Mouse (Mus musculus) forebrain, embryonic 11.5 days (tissue): ENCODE measurements around the gene Tenm2. TPM values are rescaled to one million over a fixed set of nuclear protein-coding genes. Genes with fewer than 3 reads are reported as not detected.

Experiments used
- ATAC-seq: fragments of 200-750 bp; cut with Nextera tagmentation; replicated peaks from 2 replicates; pipeline ENCODE4 v1.8.0; 2017; ENCODE audit warnings: moderate TSS enrichment; ENCODE audit not compliant: low FRiP score
- DNase-seq: peaks from one replicate; pipeline ENCODE4 v3.0.0-alpha.2; 2017; ENCODE audit warnings: low spot score
- H3K27ac ChIP-seq: fragments of 300-500 bp; sonication (generic); 2 replicates; pipeline ENCODE4 v1.5.1; 2014; ENCODE audit warnings: low read depth, low read length
- H3K27me3 ChIP-seq: fragments of 300-500 bp; sonication (generic); 2 replicates; pipeline ENCODE4 v1.6.1; 2014; ENCODE audit warnings: mild to moderate bottlenecking, low read length, mixed read lengths; ENCODE audit not compliant: control insufficient read depth, insufficient read depth
- H3K36me3 ChIP-seq: fragments of 300-500 bp; sonication (generic); 2 replicates; pipeline ENCODE4 v1.6.1; 2014; ENCODE audit warnings: mild to moderate bottlenecking, low read length, moderate library complexity, mixed read lengths; ENCODE audit not compliant: control insufficient read depth, insufficient read depth
- H3K4me1 ChIP-seq: fragments of 300-500 bp; sonication (generic); replicated peaks from 2 replicates; pipeline ENCODE4 v1.6.1; 2014; ENCODE audit warnings: low read length, mixed read lengths; ENCODE audit not compliant: control insufficient read depth, insufficient read depth
- H3K4me2 ChIP-seq: fragments of 300-500 bp; sonication (generic); 2 replicates; pipeline ENCODE4 v1.6.1; 2014; ENCODE audit warnings: low read depth, mild to moderate bottlenecking, low read length, moderate library complexity, mixed read lengths; ENCODE audit not compliant: severe bottlenecking
- H3K4me3 ChIP-seq: fragments of 300-500 bp; sonication (generic); 2 replicates; pipeline ENCODE4 v1.5.1; 2014; ENCODE audit warnings: low read depth, low read length
- H3K9ac ChIP-seq: fragments of 300-500 bp; sonication (generic); 2 replicates; pipeline ENCODE4 v1.6.1; 2014; ENCODE audit warnings: low read length
- H3K9me3 ChIP-seq: fragments of 300-500 bp; sonication (generic); 2 replicates; pipeline ENCODE4 v1.6.1; 2016; ENCODE audit warnings: low read length, mixed read lengths; ENCODE audit not compliant: control insufficient read depth
- WGBS: fragments of 180-500 bp; shearing (Covaris S2); extraction: QIAGEN DNeasy Blood & Tissue Kit; methylation state at CpG from one replicate; pipeline ENCODE4 v1.1.7; 2014; 5-methylcytosine and 5-hydroxymethylcytosine counted together
- polyA plus RNA-seq: library from polyadenylated mRNA; unstranded; fragments of >200 nt; fragmentation: Nextera tagmentation; extraction: Ambion mirVana; gene quantifications from 2 replicates; pipeline ENCODE4 v1.2.1, GENCODE M21; 2014

Tenm2 gene
- polyA plus RNA-seq, 1 experiment from 2014 or later, result 3.8 TPM

- WGBS, result 85% methylated on average over 2 of the region's 2 CpGs
These were observed 92.3 kb downstream of the Tenm2 start for GRCm38 (mm10) chr11:37143478-37143877.

GRCm38 (mm10) chr11:37128893-37129292 lies 106.9 kb downstream of the Tenm2 start:
- no peak overlapping the region for H3K4me2 ChIP-seq
- H3K9me3 ChIP-seq, result no peaks in the 10 kb centered on the region
- no peak overlapping the region for H3K4me3 ChIP-seq
- no peaks in the 10 kb centered on the region for H3K27me3 ChIP-seq
- DNase-seq, result no peak
- no peaks in the 10 kb centered on the region for H3K36me3 ChIP-seq
- 60% methylated on average over 2 of the region's 2 CpGs for WGBS
- H3K4me1 ChIP-seq, result no peaks in the 10 kb centered on the region
- H3K9ac ChIP-seq, result no peak overlapping the region
- no peak for ATAC-seq
- no peak overlapping the region for H3K27ac ChIP-seq

More at GRCm38 (mm10) chr11:37143478-37143877, 92.3 kb downstream of the Tenm2 start:
- no peak overlapping the region for H3K4me2 ChIP-seq
- DNase-seq, result no peak
- H3K4me1 ChIP-seq, result no peaks in the 10 kb centered on the region
- no peak for ATAC-seq
- H3K9me3 ChIP-seq, result no peaks in the 10 kb centered on the region
- no peak overlapping the region for H3K4me3 ChIP-seq
- no peak overlapping the region for H3K9ac ChIP-seq
- H3K36me3 ChIP-seq, result no peaks in the 10 kb centered on the region
- no peak overlapping the region for H3K27ac ChIP-seq
- no peaks in the 10 kb centered on the region for H3K27me3 ChIP-seq

DNA sequence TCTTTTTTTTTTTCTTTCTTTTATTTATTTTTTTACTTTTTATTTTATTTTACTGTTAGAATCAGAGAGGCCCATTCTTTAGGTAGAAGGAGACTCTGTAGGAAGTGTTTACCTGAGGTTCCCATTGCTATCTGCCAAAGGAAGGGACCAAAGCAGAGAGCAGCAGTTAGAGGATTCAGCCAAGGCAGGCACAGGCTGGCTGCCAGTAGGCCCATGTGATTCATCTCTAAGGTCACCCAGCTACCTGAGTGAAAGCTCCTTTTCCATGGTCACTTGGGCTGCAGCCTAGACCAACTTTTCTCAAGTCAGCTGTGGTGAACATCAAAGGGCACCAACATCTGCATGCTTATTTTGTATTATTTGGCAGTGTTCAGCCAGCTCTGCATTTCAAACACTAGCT lies 117.7 kb downstream of the Tenm2 start:
- no peak overlapping the region for H3K4me3 ChIP-seq
- no peaks in the 10 kb centered on the region for H3K9me3 ChIP-seq
- no peaks in the 10 kb centered on the region for H3K36me3 ChIP-seq
- DNase-seq (no peak), ATAC-seq (no peak)
- no peak overlapping the region for H3K27ac ChIP-seq
- H3K9ac ChIP-seq, result no peak overlapping the region
- no peak overlapping the region for H3K4me2 ChIP-seq
- H3K4me1 ChIP-seq, result no peaks in the 10 kb centered on the region
- H3K27me3 ChIP-seq, result no peaks in the 10 kb centered on the region

DNA sequence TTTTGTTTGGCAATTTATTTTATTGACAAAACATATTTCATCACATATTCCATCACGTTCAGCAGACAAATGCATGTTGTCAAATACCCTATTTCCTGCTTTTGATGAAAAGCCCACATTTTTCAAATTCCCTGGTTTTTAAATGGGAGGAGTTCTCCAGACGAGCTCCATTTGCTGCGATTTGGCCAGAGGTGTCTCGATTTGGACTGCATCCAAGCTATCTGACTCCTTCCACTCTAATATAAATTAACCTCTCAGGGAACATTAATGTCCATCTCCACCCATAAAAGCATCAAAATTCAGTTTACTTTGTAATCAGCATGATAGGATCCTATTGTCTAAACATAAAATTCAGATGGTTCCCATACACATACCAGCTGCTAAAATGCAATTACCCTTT lies 120.6 kb downstream of the Tenm2 start:
- WGBS, result 76% methylated on average over 4 of the region's 4 CpGs
- H3K9me3 ChIP-seq, result no peaks in the 10 kb centered on the region
- H3K4me1 ChIP-seq, result no peaks in the 10 kb centered on the region
- no peaks in the 10 kb centered on the region for H3K27me3 ChIP-seq
- H3K4me2 ChIP-seq, result no peak overlapping the region
- no peak for ATAC-seq
- H3K27ac ChIP-seq, result no peak overlapping the region
- H3K36me3 ChIP-seq, result no peaks in the 10 kb centered on the region
- no peak overlapping the region for H3K9ac ChIP-seq
- no peak overlapping the region for H3K4me3 ChIP-seq
- DNase-seq, result no peak

DNA sequence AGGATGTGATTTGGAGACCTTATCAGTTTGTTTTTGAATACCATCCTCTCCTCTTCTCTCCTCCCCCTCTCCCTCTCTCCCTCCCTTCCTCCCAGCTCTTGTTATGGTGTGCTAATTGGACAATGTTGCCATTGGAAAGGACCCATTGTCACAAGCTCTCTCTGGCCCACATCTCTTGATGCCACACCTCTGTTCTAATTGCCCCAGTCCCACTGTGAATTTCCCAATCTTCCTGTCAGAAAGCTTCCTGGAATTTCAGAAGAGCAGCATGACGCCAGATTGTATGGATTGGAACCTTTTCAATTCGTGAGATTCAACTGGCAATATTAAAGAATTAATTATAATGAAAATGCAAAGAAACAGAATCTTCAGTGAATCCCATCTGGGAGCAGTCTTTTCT lies 128.7 kb downstream of the Tenm2 start:
- Histone ChIP-seq H3K27me3 (no peaks in the 10 kb centered on the region), H3K4me2 (no peak overlapping the region), H3K9ac (no peak overlapping the region), H3K36me3 (no peaks in the 10 kb centered on the region), H3K4me3 (no peak overlapping the region), H3K9me3 (no peaks in the 10 kb centered on the region), H3K4me1 (no peaks in the 10 kb centered on the region), H3K27ac (no peak overlapping the region)
- ATAC-seq (no peak), DNase-seq (no peak)
- 59% methylated on average over 2 of the region's 2 CpGs for WGBS

DNA sequence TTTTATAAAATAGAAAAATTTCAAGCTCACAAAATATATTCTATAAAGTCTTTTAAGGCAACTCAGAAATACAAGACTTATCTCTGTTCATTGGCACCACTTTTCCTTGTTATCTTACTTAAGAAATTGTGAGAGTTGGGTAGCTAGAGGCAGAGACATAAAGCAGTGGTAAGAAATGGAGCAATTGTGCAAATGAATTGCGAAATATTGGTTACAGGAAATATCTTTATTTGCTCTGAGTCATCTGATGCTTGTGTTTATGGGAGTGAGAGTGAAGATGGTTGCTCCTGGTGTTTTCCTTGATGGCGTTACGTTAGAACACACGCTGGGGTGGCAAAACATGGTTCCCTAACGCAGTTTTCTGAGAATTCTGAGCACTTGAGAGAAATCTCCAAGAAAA lies 156.4 kb downstream of the Tenm2 start:
- Histone ChIP-seq H3K36me3 (no peaks in the 10 kb centered on the region), H3K4me3 (no peak overlapping the region), H3K27ac (no peak overlapping the region), H3K27me3 (no peaks in the 10 kb centered on the region), H3K4me2 (no peak overlapping the region), H3K9ac (no peak overlapping the region), H3K4me1 (no peaks in the 10 kb centered on the region), H3K9me3 (no peaks in the 10 kb centered on the region)
- 91% methylated on average over 5 of the region's 5 CpGs for WGBS
- ATAC-seq, result no peak
- DNase-seq, result no peak

GRCm38 (mm10) chr11:37076989-37077598 lies 158.7 kb downstream of the Tenm2 start:
- Histone ChIP-seq H3K27ac (no peak overlapping the region), H3K36me3 (no peaks in the 10 kb centered on the region), H3K9me3 (no peaks in the 10 kb centered on the region), H3K4me1 (no peaks in the 10 kb centered on the region), H3K4me3 (no peak overlapping the region), H3K9ac (no peak overlapping the region), H3K27me3 (no peaks in the 10 kb centered on the region), H3K4me2 (no peak overlapping the region)
- 69% methylated on average over 5 of the region's 5 CpGs for WGBS
- no peak for DNase-seq
- ATAC-seq, result no peak

DNA sequence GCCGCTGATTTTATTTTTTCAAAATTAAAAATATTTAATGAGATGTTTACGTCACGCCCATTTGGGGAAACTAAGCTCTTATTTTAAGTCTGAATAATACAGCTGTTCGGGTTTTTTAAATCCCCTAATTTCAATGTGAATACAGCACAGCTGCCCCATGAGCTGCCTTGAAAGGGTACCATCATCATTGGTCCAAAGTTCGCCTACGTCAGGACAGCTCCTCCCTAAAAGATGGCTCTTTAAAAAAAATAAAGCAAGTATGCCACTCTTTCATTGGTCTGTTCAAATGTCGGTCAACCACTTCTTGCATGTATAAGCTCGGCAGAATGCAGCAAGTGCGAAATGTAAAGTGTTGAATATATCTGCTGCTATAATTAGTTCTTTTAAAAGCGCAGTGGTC lies 160.4 kb downstream of the Tenm2 start:
- Histone ChIP-seq H3K9ac (no peak overlapping the region), H3K4me1 (no peaks in the 10 kb centered on the region), H3K27ac (no peak overlapping the region), H3K4me3 (no peak overlapping the region), H3K27me3 (no peaks in the 10 kb centered on the region), H3K9me3 (no peaks in the 10 kb centered on the region), H3K4me2 (no peak overlapping the region), H3K36me3 (no peaks in the 10 kb centered on the region)
- no peak for DNase-seq
- no peak for ATAC-seq
- WGBS, result 88% methylated on average over 10 of the region's 10 CpGs

GRCm38 (mm10) chr11:37065459-37065858 lies 170.3 kb downstream of the Tenm2 start:
- no peak overlapping the region for H3K27ac ChIP-seq

More at GRCm38 (mm10) chr11:37065459-37065858, 170.3 kb downstream of the Tenm2 start:
- H3K4me1 ChIP-seq, result no peaks in the 10 kb centered on the region
- no peak overlapping the region for H3K4me2 ChIP-seq
- H3K9me3 ChIP-seq, result no peaks in the 10 kb centered on the region
- H3K4me3 ChIP-seq, result no peak overlapping the region
- no peaks in the 10 kb centered on the region for H3K27me3 ChIP-seq
- 68% methylated on average over 3 of the region's 3 CpGs for WGBS
- ATAC-seq (no peak), DNase-seq (no peak)
- no peak overlapping the region for H3K9ac ChIP-seq
- H3K36me3 ChIP-seq, result no peaks in the 10 kb centered on the region
